ENCODE assay signal across 10 mouse cellular contexts in the genomic region with DNA sequence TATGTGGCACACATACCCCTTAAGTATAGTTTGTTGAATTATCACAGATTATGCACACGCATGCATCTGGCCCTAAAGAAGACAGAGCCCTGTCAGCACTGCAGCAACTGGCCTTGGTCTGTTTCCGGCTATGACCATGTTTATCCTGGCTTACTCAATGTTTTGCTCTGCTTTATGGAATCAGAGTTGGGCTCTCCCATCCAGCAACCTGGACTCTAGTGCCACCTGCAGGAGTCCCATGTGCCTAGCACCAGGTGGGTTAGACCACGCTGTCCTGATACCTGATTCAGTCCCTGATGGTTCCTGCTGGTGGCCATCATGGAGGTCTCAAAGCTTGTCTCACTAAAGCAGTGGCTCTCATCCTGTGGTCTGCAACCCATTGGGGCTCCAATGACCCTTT.
DNase-seq lines count a peak whose midpoint lies in the region; ATAC-seq and TF ChIP-seq lines count a peak whose summit lies in the region.
"Had no signal": no experiment of that assay in that cellular context is flagged by ENCODE, and none has a peak within 500 bp of the region (broad histone marks: within the 10 kb centered on the region; RNA-seq: fewer than 3 reads in every experiment).

No protein-coding gene starts in this region.

- peak; percentile 12 for DNase-seq in heart, postnatal 4 days
- DNase-seq in heart, postnatal 36 days = no peak
- no peak for DNase-seq in testis, postnatal 10 days (ENCODE audit: low spot score)
- DNase-seq in R1 (ENCODE audit: low read depth, low spot score) = peak; percentile 55
- peak; percentile 14 for DNase-seq in lung, postnatal 25 days (ENCODE audit: low spot score)
- no peak for DNase-seq in layer of hippocampus, adult 9-11 months
- DNase-seq: cerebellum, adult 11 months had no signal

- no peak overlapping the region for H3K4me3 ChIP-seq in testis, adult 2 months (ENCODE audit: control insufficient read depth, low read depth, low read length)
- H3K4me3 ChIP-seq: erythroblast, embryonic 14.5 days had no signal

- no peaks in the 10 kb centered on the region for H3K27me3 ChIP-seq in testis, adult 2 months (ENCODE audit: control insufficient read depth, insufficient read depth, low read length)

- no peak for TF ChIP-seq POLR2A in testis, adult 2 months (IDR thresholded peaks at IDR 0.05; ENCODE audit: control insufficient read depth, low read depth, low read length)

- ATAC-seq in frontal cortex, adult (ENCODE audit: low TSS enrichment) = no peak

- intact Hi-C loops in heart, postnatal 36 days (cut with DNase I) = no loop called here

- TF ChIP-seq CTCF in testis, adult 2 months (IDR thresholded peaks at IDR 0.05; ENCODE audit: control insufficient read depth, insufficient read depth, insufficient replicate concordance, low read depth, low read length) = 0 out of 2 replicates have a peak, but pooled peaks have one; percentile 17

- no peaks in the 10 kb centered on the region for H3K4me1 ChIP-seq in testis, adult 2 months (ENCODE audit: control insufficient read depth, insufficient read depth, low read length)

- H3K36me3 ChIP-seq in testis, adult 2 months (ENCODE audit: control insufficient read depth, insufficient read depth, low read length) = no peaks in the 10 kb centered on the region

- H3K27ac ChIP-seq in testis, adult 2 months (ENCODE audit: control insufficient read depth, insufficient read depth, low read depth, low read length) = no peak overlapping the region

Comparison
In these comparisons a context has a peak if more than half of its experiments do, and no peak if none do; other contexts are left out.
1. DNase-seq: peak in heart, postnatal 4 days (single experiment), R1 (single experiment) and lung, postnatal 25 days (single experiment); none in heart, postnatal 36 days (0 of 2), testis, postnatal 10 days (single experiment) and layer of hippocampus, adult 9-11 months (single experiment).